Mouse (Mus musculus) hindbrain, embryonic 16.5 days (tissue): ENCODE results near the gene Sart3. TPM values are rescaled to one million over a fixed set of nuclear protein-coding genes. Genes with fewer than 3 reads are reported as not detected.
"Not testable (repeated sequence)": the region's sequence is repeated elsewhere in the genome, so short reads cannot be mapped to it uniquely, and the experiment has no call there.

Experiments used
- ATAC-seq: fragments of 200-750 bp; cut with Nextera tagmentation; 2 replicates; pipeline ENCODE4 v1.8.0; 2017; ENCODE audit warnings: moderate TSS enrichment, moderate library complexity
- H3K27ac ChIP-seq: fragments of 300-500 bp; sonication (generic); 2 replicates; pipeline ENCODE4 v1.5.1; 2014; ENCODE audit warnings: low read depth, mild to moderate bottlenecking, control low read depth, low read length, moderate library complexity
- H3K27me3 ChIP-seq: fragments of 300-500 bp; sonication (generic); replicated peaks from 2 replicates; pipeline ENCODE4 v1.6.1; 2014; ENCODE audit warnings: low read length; ENCODE audit not compliant: control insufficient read depth, insufficient read depth
- H3K36me3 ChIP-seq: fragments of 300-500 bp; sonication (generic); 2 replicates; pipeline ENCODE4 v1.6.1; 2014; ENCODE audit warnings: mild to moderate bottlenecking, low read length, moderate library complexity, mixed read lengths; ENCODE audit not compliant: control insufficient read depth, insufficient read depth
- H3K4me1 ChIP-seq: fragments of 300-500 bp; sonication (generic); 2 replicates; pipeline ENCODE4 v1.6.1; 2014; ENCODE audit warnings: low read depth, low read length; ENCODE audit not compliant: control insufficient read depth, insufficient read depth
- H3K4me2 ChIP-seq: fragments of 300-500 bp; sonication (generic); 2 replicates; pipeline ENCODE4 v1.6.1; 2014; ENCODE audit warnings: mild to moderate bottlenecking, low read length, control low read depth, moderate library complexity
- H3K4me3 ChIP-seq: fragments of 300-500 bp; sonication (generic); 2 replicates; pipeline ENCODE4 v1.5.1; 2014; ENCODE audit warnings: mild to moderate bottlenecking, low read length, control low read depth, moderate library complexity
- H3K9ac ChIP-seq: fragments of 300-500 bp; sonication (generic); 2 replicates; pipeline ENCODE4 v1.6.1; 2014; ENCODE audit warnings: low read depth, mild to moderate bottlenecking, control low read depth, low read length, moderate library complexity
- H3K9me3 ChIP-seq: fragments of 300-500 bp; sonication (generic); 2 replicates; pipeline ENCODE4 v1.6.1; 2014; ENCODE audit warnings: mild to moderate bottlenecking, low read length, moderate library complexity; ENCODE audit not compliant: control insufficient read depth
- WGBS: fragments of 180-500 bp; shearing (Covaris S2); extraction: QIAGEN DNeasy Blood & Tissue Kit; methylation state at CpG from one replicate; pipeline ENCODE4 v1.1.7; 2014; 5-methylcytosine and 5-hydroxymethylcytosine counted together
- polyA plus RNA-seq: library from polyadenylated mRNA; unstranded; fragments of >200 nt; fragmentation: Nextera tagmentation; extraction: Ambion mirVana; gene quantifications from 2 replicates; pipeline ENCODE4 v1.2.1, GENCODE M21; 2015

The Sart3 gene
- polyA plus RNA-seq, 1 experiment from 2014 or later, result 37.7 TPM

GRCm38 (mm10) chr5:113783581-113784001 is 11.3 kb upstream of the Sart3 start:
- Histone ChIP-seq H3K36me3 (no peaks in the 10 kb centered on the region), H3K9me3 (no peaks in the 10 kb centered on the region), H3K27ac (no peak overlapping the region), H3K4me3 (no peak overlapping the region), H3K27me3 (peaks cover 5% of the 10 kb centered on the region), H3K4me1 (no peaks in the 10 kb centered on the region), H3K9ac (0 out of 2 replicates have a peak overlapping the region, but pooled peaks have one; percentile 23), H3K4me2 (no peak overlapping the region)
- ATAC-seq, result no peak
- 19% methylated on average over 12 of the region's 12 CpGs for WGBS

GRCm38 (mm10) chr5:113782624-113783023 is 10.3 kb upstream of the Sart3 start:
- ATAC-seq, result no peak
- Histone ChIP-seq H3K27ac (no peak overlapping the region), H3K9me3 (no peaks in the 10 kb centered on the region), H3K4me2 (no peak overlapping the region), H3K9ac (no peak overlapping the region), H3K4me3 (no peak overlapping the region), H3K4me1 (no peaks in the 10 kb centered on the region), H3K27me3 (peaks cover 5% of the 10 kb centered on the region), H3K36me3 (no peaks in the 10 kb centered on the region)
- 88% methylated on average over 7 of the region's 7 CpGs for whole genome bisulfite sequencing

DNA sequence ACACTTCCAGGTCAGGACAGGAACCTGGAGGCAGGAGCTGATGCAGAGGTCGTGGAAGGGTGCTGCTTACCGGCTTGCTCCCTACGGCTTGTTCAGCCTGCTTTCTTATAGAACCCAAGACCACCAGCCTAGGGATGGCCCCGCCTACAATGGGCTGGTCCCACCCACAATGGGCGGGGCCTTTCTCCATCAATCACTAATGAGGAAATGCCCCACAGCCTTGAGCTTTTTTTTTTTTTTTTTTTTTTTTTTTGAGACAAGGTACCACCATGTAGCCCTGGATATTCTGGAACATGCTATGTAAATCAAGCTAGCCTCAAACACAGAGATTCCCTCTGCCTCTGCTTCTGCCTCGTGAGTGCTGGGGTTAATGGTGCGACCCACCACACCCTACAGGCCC is 9.6 kb upstream of the Sart3 start:
- peaks cover 3% of the 10 kb centered on the region; the same call in 1 of the 2 replicates for H3K36me3 ChIP-seq
- no peaks in the 10 kb centered on the region for H3K4me1 ChIP-seq
- H3K4me3 ChIP-seq, result no peak overlapping the region
- H3K27ac ChIP-seq, result no peak overlapping the region
- peaks cover 5% of the 10 kb centered on the region for H3K27me3 ChIP-seq
- no peak overlapping the region for H3K9ac ChIP-seq
- 78% methylated on average over 7 of the region's 7 CpGs for WGBS
- no peak for ATAC-seq
- H3K4me2 ChIP-seq, result no peak overlapping the region
- H3K9me3 ChIP-seq, result no peaks in the 10 kb centered on the region

DNA sequence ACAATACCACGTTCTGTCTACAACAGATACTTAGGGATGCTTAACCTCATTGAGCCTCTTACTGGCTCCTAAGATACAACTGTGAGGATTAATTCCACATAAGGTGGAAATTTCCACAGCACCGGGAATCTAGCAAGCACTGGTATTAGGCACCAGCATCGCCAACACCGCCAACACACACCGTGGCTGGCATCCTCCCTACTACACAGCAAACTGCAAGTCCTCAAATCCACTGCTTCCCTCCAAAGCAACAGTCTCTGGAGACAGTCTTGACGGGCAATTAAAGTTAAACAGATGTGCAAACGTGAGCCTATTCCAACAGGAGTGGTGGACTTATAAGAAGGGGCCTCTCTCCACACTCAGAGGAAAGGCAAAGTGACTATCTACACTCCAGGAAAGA is 8.9 kb upstream of the Sart3 start:
- WGBS, result 77% methylated on average over 7 of the region's 7 CpGs
- ATAC-seq, result no peak

GRCm38 (mm10) chr5:113780763-113781162 is 8.5 kb upstream of the Sart3 start:
- Histone ChIP-seq H3K27ac (no peak overlapping the region), H3K9ac (no peak overlapping the region), H3K4me3 (no peak overlapping the region), H3K27me3 (peaks cover 5% of the 10 kb centered on the region), H3K9me3 (no peaks in the 10 kb centered on the region), H3K4me1 (no peaks in the 10 kb centered on the region), H3K4me2 (no peak overlapping the region), H3K36me3 (peaks cover 8% of the 10 kb centered on the region; the same call in 1 of the 2 replicates)
- ATAC-seq, result no peak
- 88% methylated on average over 5 of the region's 5 CpGs for WGBS

More for the DNA sequence above, 8.9 kb upstream of the Sart3 start:
- H3K9ac ChIP-seq, result no peak overlapping the region
- H3K4me1 ChIP-seq, result no peaks in the 10 kb centered on the region
- H3K4me2 ChIP-seq, result no peak overlapping the region
- H3K4me3 ChIP-seq, result no peak overlapping the region
- peaks cover 5% of the 10 kb centered on the region for H3K27me3 ChIP-seq
- peaks cover 5% of the 10 kb centered on the region; the same call in 1 of the 2 replicates for H3K36me3 ChIP-seq
- no peak overlapping the region for H3K27ac ChIP-seq
- H3K9me3 ChIP-seq, result no peaks in the 10 kb centered on the region

DNA sequence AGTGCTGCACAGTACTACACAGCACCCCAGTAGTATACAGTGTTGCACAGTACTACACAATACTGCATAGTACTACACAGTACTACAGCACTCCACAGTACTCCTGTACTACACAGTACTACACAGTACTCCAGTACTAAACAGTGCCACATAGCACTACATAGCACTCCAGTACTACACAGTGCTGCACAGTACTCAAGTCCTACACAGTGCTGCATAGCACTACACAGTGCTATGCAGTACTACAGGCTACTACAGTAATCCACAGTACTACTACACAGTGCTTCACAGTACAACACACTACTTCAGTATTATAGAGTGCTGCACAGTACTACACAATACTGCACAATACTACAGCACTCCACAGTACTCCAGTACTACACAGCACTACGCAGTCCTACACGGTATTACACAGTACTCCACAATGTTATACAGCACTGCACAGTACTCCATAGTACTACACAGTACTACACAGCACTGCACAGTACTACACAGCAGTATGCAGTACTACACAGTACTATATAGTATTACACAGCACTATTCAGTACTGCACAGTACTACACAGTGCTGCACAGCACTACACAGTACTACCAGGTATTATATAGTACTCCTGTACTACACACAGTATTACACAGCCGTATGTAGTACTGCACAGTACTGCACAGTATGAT is 7.9 kb upstream of the Sart3 start:
- WGBS, result 94% methylated on average over 3 of the region's 3 CpGs
- Histone ChIP-seq H3K4me3 (no peak overlapping the region), H3K9me3 (no peaks in the 10 kb centered on the region), H3K4me1 (no peaks in the 10 kb centered on the region), H3K4me2 (no peak overlapping the region), H3K27me3 (peaks cover 5% of the 10 kb centered on the region), H3K9ac (no peak overlapping the region), H3K27ac (no peak overlapping the region), H3K36me3 (peaks cover 11% of the 10 kb centered on the region; the same call in 1 of the 2 replicates)
- peak; percentile 56; the same call in 1 of the 2 replicates for ATAC-seq

DNA sequence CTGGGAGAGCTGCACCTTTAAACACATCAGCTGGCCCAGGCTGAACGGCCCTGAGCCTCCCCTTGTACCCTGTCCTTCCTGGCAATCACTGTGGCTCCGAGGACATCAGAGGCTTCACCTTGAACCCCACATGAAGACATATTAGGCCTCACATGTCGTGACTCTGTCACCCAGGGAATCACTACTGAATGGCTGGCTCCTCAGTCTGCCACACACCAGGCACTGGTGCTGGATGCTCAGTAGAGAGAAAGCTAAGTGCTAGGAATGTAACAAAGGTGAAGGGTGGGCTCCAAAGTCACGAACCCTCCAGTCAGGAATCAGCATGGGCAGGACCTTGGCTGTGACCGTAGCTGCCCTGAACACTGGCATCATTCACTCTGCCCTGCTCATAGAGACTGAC is 7.3 kb upstream of the Sart3 start:
- Histone ChIP-seq H3K9ac (no peak overlapping the region), H3K27ac (no peak overlapping the region), H3K4me3 (no peak overlapping the region), H3K9me3 (no peaks in the 10 kb centered on the region), H3K36me3 (peaks cover 14% of the 10 kb centered on the region; the same call in 1 of the 2 replicates), H3K4me2 (no peak overlapping the region), H3K27me3 (peaks cover 5% of the 10 kb centered on the region), H3K4me1 (no peaks in the 10 kb centered on the region)
- ATAC-seq, result no peak
- 85% methylated on average over 5 of the region's 5 CpGs for WGBS

DNA sequence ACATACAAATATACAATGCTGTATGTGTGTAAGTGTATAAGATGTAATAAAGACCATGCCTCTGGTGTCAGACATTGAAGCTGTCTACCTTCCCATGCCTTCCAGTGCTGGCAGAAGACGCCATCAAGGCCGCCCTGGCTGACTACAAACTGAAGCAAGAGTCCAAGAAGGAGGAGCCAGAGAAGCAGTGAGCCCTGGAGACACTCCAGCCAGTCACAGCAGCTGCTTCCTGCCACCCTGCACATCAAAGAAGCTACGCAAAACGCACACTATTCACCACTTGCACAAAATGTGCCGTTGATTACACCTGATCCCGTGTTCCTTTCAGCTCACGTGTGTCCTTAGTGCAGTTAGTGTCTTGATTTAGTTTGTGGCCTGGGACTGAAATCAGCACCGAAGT is 5.4 kb upstream of the Sart3 start:
- H3K4me3 ChIP-seq, ATAC-seq, H3K27ac ChIP-seq, H3K4me2 ChIP-seq, H3K9me3 ChIP-seq, H3K4me1 ChIP-seq, H3K27me3 ChIP-seq, H3K9ac ChIP-seq: not testable (repeated sequence)
- 91% methylated on average over 8 of the region's 8 CpGs for WGBS
- peaks cover 14% of the 10 kb centered on the region; the same call in 1 of the 2 replicates for H3K36me3 ChIP-seq

DNA sequence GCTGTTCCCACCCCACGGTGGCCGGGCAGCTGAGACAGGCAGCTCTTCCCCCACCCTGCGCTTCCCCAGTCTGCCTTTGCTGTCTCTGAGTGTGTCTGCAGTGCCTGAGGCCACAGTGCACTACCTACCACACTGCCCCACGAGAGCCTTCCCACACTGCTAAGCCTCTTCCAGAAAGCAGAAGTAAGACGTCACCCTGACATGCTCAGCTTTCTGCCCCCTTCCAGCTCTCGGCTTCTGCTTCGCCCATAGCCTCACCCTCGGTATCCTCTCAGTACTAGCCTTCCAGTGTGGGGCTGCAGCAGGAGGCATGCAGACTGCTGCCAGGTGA is 4.6 kb upstream of the Sart3 start:
- ATAC-seq, result no peak
- Histone ChIP-seq H3K4me2 (no peak overlapping the region), H3K4me1 (peaks cover 10% of the 10 kb centered on the region), H3K27me3 (no peaks in the 10 kb centered on the region), H3K9ac (no peak overlapping the region), H3K27ac (no peak overlapping the region), H3K4me3 (no peak overlapping the region), H3K9me3 (no peaks in the 10 kb centered on the region), H3K36me3 (peaks cover 14% of the 10 kb centered on the region; the same call in 1 of the 2 replicates)
- WGBS, result 91% methylated on average over 8 of the region's 8 CpGs
